Mouse (Mus musculus) kidney, embryonic 16.5 days (tissue): ENCODE data around the gene Ltbr. TPM values are rescaled to one million over a fixed set of nuclear protein-coding genes. Genes with fewer than 3 reads are reported as not detected.
A peak's percentile ranks its signal among the peaks of the same experiment; 100 is the strongest.

ENCODE experiments used
- ATAC-seq: fragments of 200-750 bp; cut with Nextera tagmentation; 2 replicates; pipeline ENCODE4 v1.8.0; 2017; ENCODE audit warnings: moderate TSS enrichment; ENCODE audit not compliant: low FRiP score, low TSS enrichment
- H3K27ac ChIP-seq: fragments of 300-500 bp; sonication (generic); 2 replicates; pipeline ENCODE4 v1.5.1; 2014; ENCODE audit warnings: low read length
- H3K27me3 ChIP-seq: fragments of 300-500 bp; sonication (generic); 2 replicates; pipeline ENCODE4 v1.6.1; 2014; ENCODE audit warnings: low read length, control low read depth, mixed read lengths; ENCODE audit not compliant: insufficient read depth
- H3K36me3 ChIP-seq: fragments of 300-500 bp; sonication (generic); 2 replicates; pipeline ENCODE4 v1.6.1; 2014; ENCODE audit warnings: low read length, control low read depth, mixed read lengths; ENCODE audit not compliant: insufficient read depth
- H3K4me1 ChIP-seq: fragments of 300-500 bp; sonication (generic); 2 replicates; pipeline ENCODE4 v1.6.1; 2014; ENCODE audit warnings: low read length, control low read depth, mixed read lengths; ENCODE audit not compliant: insufficient read depth
- H3K4me2 ChIP-seq: fragments of 300-500 bp; sonication (generic); replicated peaks from 2 replicates; pipeline ENCODE4 v1.6.1; 2014; ENCODE audit warnings: low read depth, low read length
- H3K4me3 ChIP-seq: fragments of 300-500 bp; sonication (generic); 2 replicates; pipeline ENCODE4 v1.5.1; 2014; ENCODE audit warnings: mild to moderate bottlenecking, low read length
- H3K9ac ChIP-seq: fragments of 300-500 bp; sonication (generic); replicated peaks from 2 replicates; pipeline ENCODE4 v1.6.1; 2014; ENCODE audit warnings: low read length
- H3K9me3 ChIP-seq: fragments of 300-500 bp; sonication (generic); 2 replicates; pipeline ENCODE4 v1.6.1; 2016; ENCODE audit warnings: low read length, control low read depth
- WGBS: fragments of 180-500 bp; shearing (Covaris S2); extraction: QIAGEN DNeasy Blood & Tissue Kit; methylation state at CpG from one replicate; pipeline ENCODE4 v1.1.7; 2014; 5-methylcytosine and 5-hydroxymethylcytosine counted together
- polyA plus RNA-seq: library from polyadenylated mRNA; unstranded; fragments of >200 nt; fragmentation: Nextera tagmentation; extraction: Ambion mirVana; gene quantifications from 2 replicates; pipeline ENCODE4 v1.2.1, GENCODE M21; 2015

Ltbr gene
- polyA plus RNA-seq, result 71.6 and 73.7 TPM in 2 replicates

GRCm38 (mm10) chr6:125313546-125314230 is at the start of gene Ltbr:
TSS of gene Ltbr (minus strand) at chr6:125313885.
- Histone ChIP-seq H3K9ac (peak within 1 kb of the TSS; percentile 92), H3K27ac (peak within 1 kb of the TSS; percentile 84), H3K36me3 (peaks cover 15% of the 10 kb centered on the region; the same call in 1 of the 2 replicates), H3K4me1 (peaks cover 37% of the 10 kb centered on the region), H3K4me2 (peak within 1 kb of the TSS; percentile 80), H3K27me3 (no peaks in the 10 kb centered on the region), H3K4me3 (peak within 1 kb of the TSS; percentile 70), H3K9me3 (no peaks in the 10 kb centered on the region)
- under 1% methylated on average over 41 of the region's 46 CpGs for WGBS
- peak; percentile 93 for ATAC-seq

- Histone ChIP-seq H3K27me3 (no peaks in the 10 kb centered on the region), H3K4me3 (no peak overlapping the region), H3K9me3 (no peaks in the 10 kb centered on the region), H3K36me3 (peaks cover 46% of the 10 kb centered on the region), H3K4me1 (peaks cover 35% of the 10 kb centered on the region), H3K9ac (0 out of 2 replicates have a peak overlapping the region, but pooled peaks have one; percentile 9), H3K27ac (no peak overlapping the region), H3K4me2 (no peak overlapping the region; the same call in 1 of the 2 replicates)
- 36% methylated on average over 15 of the region's 15 CpGs for whole genome bisulfite sequencing
- no peak for ATAC-seq
These were observed 49.3 kb upstream of the Ltbr start for GRCm38 (mm10) chr6:125363021-125363420.

- ATAC-seq, result no peak
- no peak overlapping the region for H3K4me2 ChIP-seq
- no peaks in the 10 kb centered on the region for H3K9me3 ChIP-seq
- WGBS, result 47% methylated on average over 38 of the region's 38 CpGs
- H3K36me3 ChIP-seq, result peaks cover 59% of the 10 kb centered on the region
- H3K9ac ChIP-seq, result no peak overlapping the region
- H3K4me3 ChIP-seq, result no peak overlapping the region
- H3K4me1 ChIP-seq, result peaks cover 31% of the 10 kb centered on the region
- no peaks in the 10 kb centered on the region for H3K27me3 ChIP-seq
- H3K27ac ChIP-seq, result no peak overlapping the region
These were observed 48.0 kb upstream of the Ltbr start for GRCm38 (mm10) chr6:125361467-125362291.

GRCm38 (mm10) chr6:125360846-125361245 is 47.2 kb upstream of the Ltbr start:
- H3K4me2 ChIP-seq, result no peak overlapping the region
- no peak for ATAC-seq
- peaks cover 38% of the 10 kb centered on the region for H3K4me1 ChIP-seq
- H3K27me3 ChIP-seq, result no peaks in the 10 kb centered on the region
- peaks cover 59% of the 10 kb centered on the region for H3K36me3 ChIP-seq
- H3K4me3 ChIP-seq, result no peak overlapping the region
- no peaks in the 10 kb centered on the region for H3K9me3 ChIP-seq
- 73% methylated on average over 9 of the region's 9 CpGs for WGBS
- no peak overlapping the region for H3K9ac ChIP-seq
- no peak overlapping the region for H3K27ac ChIP-seq

- Histone ChIP-seq H3K27ac (0 out of 2 replicates have a peak overlapping the region, but pooled peaks have one; percentile 43), H3K4me3 (no peak overlapping the region), H3K4me1 (peaks cover 46% of the 10 kb centered on the region), H3K9ac (no peak overlapping the region), H3K36me3 (peaks cover 59% of the 10 kb centered on the region), H3K4me2 (no peak overlapping the region), H3K9me3 (no peaks in the 10 kb centered on the region), H3K27me3 (no peaks in the 10 kb centered on the region)
- WGBS, result 44% methylated on average over 9 of the region's 9 CpGs
- ATAC-seq, result no peak
These were observed 46.3 kb upstream of the Ltbr start for GRCm38 (mm10) chr6:125359999-125360398.

GRCm38 (mm10) chr6:125357334-125357733 is 43.6 kb upstream of the Ltbr start:
- Histone ChIP-seq H3K27ac (no peak overlapping the region), H3K4me3 (no peak overlapping the region), H3K9ac (no peak overlapping the region), H3K36me3 (peaks cover 55% of the 10 kb centered on the region), H3K9me3 (no peaks in the 10 kb centered on the region), H3K4me2 (no peak overlapping the region), H3K4me1 (peaks cover 54% of the 10 kb centered on the region), H3K27me3 (no peaks in the 10 kb centered on the region)
- ATAC-seq, result no peak
- WGBS, result 68% methylated on average over 15 of the region's 15 CpGs

GRCm38 (mm10) chr6:125356264-125356663 is 42.6 kb upstream of the Ltbr start:
- H3K36me3 ChIP-seq, result peaks cover 44% of the 10 kb centered on the region
- no peak overlapping the region for H3K4me3 ChIP-seq
- 25% methylated on average over 8 of the region's 8 CpGs for WGBS
- no peak overlapping the region; the same call in 1 of the 2 replicates for H3K9ac ChIP-seq
- H3K4me2 ChIP-seq, result no peak overlapping the region
- peaks cover 65% of the 10 kb centered on the region for H3K4me1 ChIP-seq
- H3K27ac ChIP-seq, result no peak overlapping the region
- H3K9me3 ChIP-seq, result no peaks in the 10 kb centered on the region
- H3K27me3 ChIP-seq, result no peaks in the 10 kb centered on the region
- no peak for ATAC-seq

GRCm38 (mm10) chr6:125355197-125355741 is 41.6 kb upstream of the Ltbr start:
- Histone ChIP-seq H3K27me3 (no peaks in the 10 kb centered on the region), H3K4me2 (peak overlapping the region; percentile 44), H3K9ac (0 out of 2 replicates have a peak overlapping the region, but pooled peaks have one; percentile 8), H3K4me1 (peaks cover 69% of the 10 kb centered on the region), H3K27ac (peak overlapping the region; percentile 89), H3K9me3 (no peaks in the 10 kb centered on the region), H3K4me3 (peak overlapping the region; percentile 21), H3K36me3 (peaks cover 35% of the 10 kb centered on the region)
- 7% methylated on average over 10 of the region's 10 CpGs for WGBS
- peak; percentile 9; the same call in 1 of the 2 replicates for ATAC-seq

- peaks cover 29% of the 10 kb centered on the region for H3K36me3 ChIP-seq
- no peaks in the 10 kb centered on the region for H3K27me3 ChIP-seq
- peak; percentile 55 for ATAC-seq
- H3K4me1 ChIP-seq, result peaks cover 68% of the 10 kb centered on the region
- H3K4me3 ChIP-seq, result peak overlapping the region; percentile 21
- peak overlapping the region; percentile 44 for H3K4me2 ChIP-seq
- H3K9me3 ChIP-seq, result no peaks in the 10 kb centered on the region
- peak overlapping the region; percentile 44; the same call in 1 of the 2 replicates for H3K9ac ChIP-seq
- peak overlapping the region; percentile 89 for H3K27ac ChIP-seq
- WGBS, result 4% methylated on average over 14 of the region's 14 CpGs
These were observed 40.9 kb upstream of the Ltbr start for GRCm38 (mm10) chr6:125354352-125355151.
